ENCODE assay signal across 8 mouse cellular contexts in genomic region chr6:142571055-142571618, GRCm38 (mm10). TPM values are rescaled to one million over a fixed set of nuclear protein-coding genes. Genes with fewer than 3 reads are reported as not detected.
DNase-seq lines count a peak whose midpoint lies in the region; ATAC-seq and TF ChIP-seq lines count a peak whose summit lies in the region.

Gene Kcnj8, minus strand, starts transcription at chr6:142571614.

- H3K27ac ChIP-seq in ES-E14 (ENCODE audit: insufficient read depth, low read depth, low read length, poor library complexity, severe bottlenecking): no peak within 1 kb of the TSS
- H3K27ac ChIP-seq in cerebellum, adult 2 months (ENCODE audit: insufficient read depth, low read length): no peak within 1 kb of the TSS
- no peak within 1 kb of the TSS for H3K27ac ChIP-seq in hindbrain, embryonic 11.5 days (ENCODE audit: low read depth, low read length)

- under 1% methylated on average over 34 of the region's 34 CpGs for WGBS in cerebellum, adult 2 months
- 0% methylated on average over 34 of the region's 34 CpGs for WGBS in hindbrain, embryonic 11.5 days

- in situ Hi-C loops in ES-E14 (cut with MboI; ENCODE audit: low sequenced_read_pairs in 2 of 2, unreplicated experiment in 2 of 2): no loop called here

- peak within 1 kb of the TSS; percentile 16; the same call in 1 of the 2 replicates for H3K9ac ChIP-seq in ES-E14 (ENCODE audit: insufficient read depth, low read depth, low read length, poor library complexity, severe bottlenecking)
- H3K9ac ChIP-seq in hindbrain, embryonic 11.5 days (ENCODE audit: low read depth, low read length): peak within 1 kb of the TSS; percentile 31; the same call in 1 of the 2 replicates

- no peak for TF ChIP-seq CTCF in cerebellum, adult 2 months (IDR thresholded peaks at IDR 0.05; ENCODE audit: borderline replicate concordance, insufficient read depth, low read depth, low read length)

- H3K4me3 ChIP-seq in ES-E14 (ENCODE audit: insufficient read depth in 1 of 2, low read depth in 1 of 2, low read length in 2 of 2, poor library complexity in 1 of 2, severe bottlenecking in 1 of 2): peak within 1 kb of the TSS; percentile 46 to 58
- peak within 1 kb of the TSS; percentile 39 for H3K4me3 ChIP-seq in cerebellum, adult 2 months (replicated peaks; ENCODE audit: insufficient read depth, low read depth, low read length)
- peak within 1 kb of the TSS; percentile 47 for H3K4me3 ChIP-seq in hindbrain, embryonic 11.5 days (ENCODE audit: low read depth, low read length)

- no peaks in the 10 kb centered on the region for H3K9me3 ChIP-seq in ES-E14 (ENCODE audit: control insufficient read depth, insufficient read depth, low read depth, low read length)
- H3K9me3 ChIP-seq in hindbrain, embryonic 11.5 days (ENCODE audit: control insufficient read depth, low read length): no peaks in the 10 kb centered on the region

- peaks cover 0 to 2% of the 10 kb centered on the region in 2 experiments; a peak in 1 of 4 replicates for H3K4me1 ChIP-seq in ES-E14 (ENCODE audit: control insufficient read depth in 2 of 2, insufficient read depth in 2 of 2, low read length in 2 of 2, poor library complexity in 1 of 2)
- H3K4me1 ChIP-seq in cerebellum, adult 2 months (ENCODE audit: control insufficient read depth, insufficient read depth, low read length): no peaks in the 10 kb centered on the region
- peaks cover 3% of the 10 kb centered on the region; the same call in 1 of the 2 replicates for H3K4me1 ChIP-seq in hindbrain, embryonic 11.5 days (replicated peaks; ENCODE audit: control insufficient read depth, insufficient read depth, low read length)

- TF ChIP-seq POLR2A in cerebellum, adult 2 months (IDR thresholded peaks at IDR 0.05; ENCODE audit: borderline replicate concordance, insufficient read depth, low read length): no peak

- DNase-seq in ES-E14 (ENCODE audit: low read depth, low spot score): peak; percentile 31
- DNase-seq in cerebellum, adult 2 months: peak; percentile 18 to 35
- peak; percentile 13 to 27 for DNase-seq in frontal cortex, postnatal 36 days (ENCODE audit: low spot score in 2 of 2)
- DNase-seq in hindbrain, embryonic 11.5 days (ENCODE audit: low spot score): peak; percentile 73
- peak; percentile 14 to 23 for DNase-seq in left cerebral cortex, postnatal 36 days (ENCODE audit: low spot score in 2 of 2)
- peak; percentile 22 for DNase-seq in right cerebral cortex, postnatal 14 days
- peak; percentile 66 for DNase-seq in yolk sac, embryonic 10.5 days (ENCODE audit: low spot score)

- H3K36me3 ChIP-seq in ES-E14 (ENCODE audit: control insufficient read depth, insufficient read depth, low read length, poor library complexity, severe bottlenecking): no peaks in the 10 kb centered on the region
- no peaks in the 10 kb centered on the region for H3K36me3 ChIP-seq in hindbrain, embryonic 11.5 days (ENCODE audit: control insufficient read depth, insufficient read depth, low read length)

- peak within 1 kb of the TSS; percentile 78 for H3K4me2 ChIP-seq in hindbrain, embryonic 11.5 days (replicated peaks; ENCODE audit: low read depth, low read length)

- no peaks in the 10 kb centered on the region; the same call in 1 of the 2 replicates for H3K27me3 ChIP-seq in cerebellum, adult 2 months (ENCODE audit: control insufficient read depth, insufficient read depth, low read length)
- H3K27me3 ChIP-seq in hindbrain, embryonic 11.5 days (ENCODE audit: control insufficient read depth, insufficient read depth, low read length): peaks cover 34% of the 10 kb centered on the region

- peak; percentile 93 for ATAC-seq in hindbrain, embryonic 11.5 days (ENCODE audit: low FRiP score)
- ATAC-seq in megakaryocyte-erythroid progenitor cell, adult 5-6 weeks (replicated peaks; ENCODE audit: low FRiP score, low TSS enrichment, poor library complexity, severe bottlenecking): peak; percentile 65

- intact Hi-C loops in left cerebral cortex, postnatal 36 days (cut with DNase I): no loop called here

TF ChIP-seq in ES-E14, 5 proteins besides CTCF, POLR2A, EP300 and RAD21:
- TF ChIP-seq ZC3H11A (IDR thresholded peaks at IDR 0.05; ENCODE audit: borderline replicate concordance, low read depth, low read length): no peak
- no peak for TF ChIP-seq ZNF384 (IDR thresholded peaks at IDR 0.05; ENCODE audit: low read depth, low read length)
- TF ChIP-seq MAFK (IDR thresholded peaks at IDR 0.05; ENCODE audit: insufficient read depth, low read depth, low read length): no peak
- TF ChIP-seq CHD2 (IDR thresholded peaks at IDR 0.05; ENCODE audit: low read depth, low read length): no peak
- no peak for TF ChIP-seq HCFC1 (IDR thresholded peaks at IDR 0.05; ENCODE audit: borderline replicate concordance, insufficient read depth, low read length)

RNA-seq across cellular contexts. Expression of gene Kcnj8, which starts in this region (rescaled TPM):
- 0.26 and 0.58 TPM in 2 replicates for total RNA-seq in ES-E14 (2012; rRNA removed)
- 5.8 and 6.1 TPM in 2 replicates for polyA plus RNA-seq in cerebellum, adult 2 months (2012; rRNA removed)
- polyA plus RNA-seq in hindbrain, embryonic 11.5 days (2014; fragmentation: Nextera tagmentation; extraction: Ambion mirVana): 4.1 and 4.8 TPM in 2 replicates
- total RNA-seq in left cerebral cortex, postnatal 36 days (2021): 1 to 10 TPM; 2.2 to 2.7 TPM
- not detected in 2 replicates for total RNA-seq in megakaryocyte-erythroid progenitor cell, adult 5-6 weeks (2014; fragmentation: Nextera tagmentation)
- total RNA-seq in megakaryocyte-erythroid progenitor cell, adult 5-6 weeks (2017): 1.1 TPM in 1 of 2 replicates, not detected in the other

Comparison
In these comparisons a context has a peak if more than half of its experiments do, and no peak if none do; other contexts are left out.
1. Peak in DNase-seq, H3K4me3 ChIP-seq and H3K9ac ChIP-seq in ES-E14; RNA of the gene not detected or under 1 TPM.
2. DNase-seq: peak in every context shown above with its lines; median percentile 73 in hindbrain, embryonic 11.5 days; 66 in yolk sac, embryonic 10.5 days; 31 in ES-E14; 26 in cerebellum, adult 2 months; 22 in right cerebral cortex, postnatal 14 days; 20 in frontal cortex, postnatal 36 days; 18 in left cerebral cortex, postnatal 36 days.